Mouse (Mus musculus) MEL (cell line): ENCODE data around the gene Ddx55. TPM values are rescaled to one million over a fixed set of nuclear protein-coding genes. Genes with fewer than 3 reads are reported as not detected.

ENCODE experiments used
- DNase-seq: peaks from one replicate; pipeline ENCODE4 v3.0.0; 2011; ENCODE audit warnings: low read depth, low spot score
- H3K27ac ChIP-seq: 2 replicates; pipeline ENCODE4 v1.5.1; 2012; ENCODE audit warnings: low read depth, mild to moderate bottlenecking, control low read depth, low read length, moderate library complexity; ENCODE audit not compliant: control insufficient read depth
- H3K27me3 ChIP-seq, 2 experiments: fragments of 150-350 bp in 1 of 2; sonication (generic) in 1 of 2; 2 replicates each; pipeline ENCODE4 v1.6.1; 2012; ENCODE audit warnings: low read length in 2 of 2, mild to moderate bottlenecking in 2 of 2, improper control_type of control experiment in 1 of 2, moderate library complexity in 1 of 2; ENCODE audit not compliant: insufficient read depth in 2 of 2, control insufficient read depth in 1 of 2
- H3K36me3 ChIP-seq, 2 experiments: 2 replicates each; pipeline ENCODE4 v1.6.1; 2012 to 2014; ENCODE audit warnings: low read length in 2 of 2, improper control_type of control experiment in 1 of 2, inconsistent platforms in 1 of 2, mild to moderate bottlenecking in 1 of 2; ENCODE audit not compliant: insufficient read depth in 2 of 2, control insufficient read depth in 1 of 2
- H3K4me1 ChIP-seq, 2 experiments: fragments of 150-350 bp in 1 of 2; sonication (generic) in 1 of 2; 2 replicates each; pipeline ENCODE4 v1.6.1; 2012; ENCODE audit warnings: low read length in 2 of 2, improper control_type of control experiment in 1 of 2, mild to moderate bottlenecking in 1 of 2; ENCODE audit not compliant: insufficient read depth in 2 of 2, control insufficient read depth in 1 of 2
- H3K4me3 ChIP-seq, 2 experiments: fragments of 150-350 bp in 1 of 2; sonication (generic) in 1 of 2; 2 replicates each; pipeline ENCODE4 v1.5.1; 2012; ENCODE audit warnings: low read depth in 2 of 2, low read length in 2 of 2, mild to moderate bottlenecking in 2 of 2, moderate library complexity in 2 of 2, control low read depth in 1 of 2, improper control_type of control experiment in 1 of 2; ENCODE audit not compliant: control insufficient read depth in 1 of 2, insufficient read depth in 1 of 2
- H3K79me2 ChIP-seq: 2 replicates; pipeline ENCODE4 v1.6.1; 2012; ENCODE audit warnings: mild to moderate bottlenecking, low read length, moderate library complexity; ENCODE audit not compliant: control insufficient read depth, poor library complexity, insufficient read depth
- H3K9ac ChIP-seq: 2 replicates; pipeline ENCODE4 v1.6.1; 2012; ENCODE audit warnings: low read depth, mild to moderate bottlenecking, control low read depth, low read length, moderate library complexity; ENCODE audit not compliant: control insufficient read depth, poor library complexity, severe bottlenecking
- H3K9me3 ChIP-seq: fragments of 150-350 bp; sonication (generic); replicated peaks from 2 replicates; pipeline ENCODE4 v1.6.1; 2012; ENCODE audit warnings: mild to moderate bottlenecking, low read length, improper control_type of control experiment, moderate library complexity; ENCODE audit not compliant: insufficient read depth
- BHLHE40 ChIP-seq: IDR thresholded peaks from 2 replicates; pipeline ENCODE4 v1.6.1; 2012; ENCODE audit warnings: low read depth, mild to moderate bottlenecking, inconsistent platforms, low read length, improper control_type of control experiment, borderline replicate concordance
- CHD1 ChIP-seq: IDR thresholded peaks from 2 replicates; pipeline ENCODE4 v1.6.1; 2012; ENCODE audit warnings: low read depth, mild to moderate bottlenecking, inconsistent platforms, low read length, improper control_type of control experiment
- CHD2 ChIP-seq: IDR thresholded peaks from 2 replicates; pipeline ENCODE4 v1.6.1; 2011; ENCODE audit warnings: low read length, improper control_type of control experiment
- CTCF ChIP-seq, 3 experiments: IDR thresholded peaks in 2 of 3; conservative IDR thresholded peaks in 1 of 3; 2 replicates each; pipeline ENCODE4 v1.5.1; 2011 to 2012; ENCODE audit warnings: low read length in 3 of 3, low read depth in 2 of 3, mild to moderate bottlenecking in 2 of 3, improper control_type of control experiment in 1 of 3, inconsistent platforms in 1 of 3, mixed read lengths in 1 of 3, moderate library complexity in 1 of 3; ENCODE audit not compliant: control insufficient read depth in 1 of 3, insufficient read depth in 1 of 3, poor library complexity in 1 of 3, severe bottlenecking in 1 of 3
- E2F4 ChIP-seq: IDR thresholded peaks from 2 replicates; pipeline ENCODE4 v1.6.1; 2011; ENCODE audit warnings: low read depth, low read length, improper control_type of control experiment, borderline replicate concordance
- ELF1 ChIP-seq: IDR thresholded peaks from 2 replicates; pipeline ENCODE4 v1.6.1; 2014; ENCODE audit warnings: low read depth, mild to moderate bottlenecking, inconsistent platforms, low read length, improper control_type of control experiment, moderate library complexity
- EP300 ChIP-seq, 2 experiments: IDR thresholded peaks; 2 replicates each; pipeline ENCODE4 v1.6.1; 2011; ENCODE audit warnings: improper control_type of control experiment in 2 of 2, low read length in 2 of 2, low read depth in 1 of 2, mild to moderate bottlenecking in 1 of 2
- ETS1 ChIP-seq: IDR thresholded peaks from 2 replicates; pipeline ENCODE4 v1.6.1; 2012; ENCODE audit warnings: low read depth, mild to moderate bottlenecking, inconsistent platforms, low read length, improper control_type of control experiment, moderate library complexity
- GABPA ChIP-seq: IDR thresholded peaks from 2 replicates; pipeline ENCODE4 v1.6.1; 2012; ENCODE audit warnings: low read depth, mild to moderate bottlenecking, inconsistent platforms, low read length, improper control_type of control experiment, moderate library complexity
- GATA1 ChIP-seq: IDR thresholded peaks from 2 replicates; pipeline ENCODE4 v1.6.1; 2011; ENCODE audit warnings: low read depth, low read length, improper control_type of control experiment
- HCFC1 ChIP-seq: IDR thresholded peaks from 2 replicates; pipeline ENCODE4 v1.6.1; 2012; ENCODE audit warnings: low read depth, mild to moderate bottlenecking, inconsistent platforms, low read length, improper control_type of control experiment, moderate library complexity
- JUND ChIP-seq: IDR thresholded peaks from 2 replicates; pipeline ENCODE4 v1.6.1; 2011; ENCODE audit warnings: low read depth, mild to moderate bottlenecking, improper control_type of control experiment, low read length
- KAT2A ChIP-seq: conservative IDR thresholded peaks from 2 replicates; pipeline ENCODE4 v1.6.1; 2012; ENCODE audit warnings: low read depth, low read length, improper control_type of control experiment, inconsistent platforms
- MAFK ChIP-seq: IDR thresholded peaks from 2 replicates; pipeline ENCODE4 v1.6.1; 2011; ENCODE audit warnings: low read depth, mild to moderate bottlenecking, low read length, improper control_type of control experiment, borderline replicate concordance
- MAX ChIP-seq: IDR thresholded peaks from 2 replicates; pipeline ENCODE4 v1.6.1; 2011; ENCODE audit warnings: low read length, improper control_type of control experiment
- MAZ ChIP-seq: IDR thresholded peaks from 2 replicates; pipeline ENCODE4 v1.6.1; 2012; ENCODE audit warnings: low read depth, mild to moderate bottlenecking, inconsistent platforms, low read length, improper control_type of control experiment
- MEF2A ChIP-seq: IDR thresholded peaks from 2 replicates; pipeline ENCODE4 v1.6.1; 2014; ENCODE audit warnings: low read depth, mild to moderate bottlenecking, inconsistent platforms, low read length, improper control_type of control experiment; ENCODE audit not compliant: poor library complexity, insufficient replicate concordance, severe bottlenecking; ENCODE audit errors: extremely low read depth
- MXI1 ChIP-seq: IDR thresholded peaks from 2 replicates; pipeline ENCODE4 v1.6.1; 2011; ENCODE audit warnings: mild to moderate bottlenecking, low read depth, low read length, improper control_type of control experiment
- MYB ChIP-seq: IDR thresholded peaks from 2 replicates; pipeline ENCODE4 v1.6.1; 2011; ENCODE audit warnings: mild to moderate bottlenecking, low read depth, low read length, improper control_type of control experiment
- NELFE ChIP-seq: IDR thresholded peaks from 2 replicates; pipeline ENCODE4 v1.6.1; 2011; ENCODE audit warnings: low read depth, low read length, improper control_type of control experiment
- NRF1 ChIP-seq: IDR thresholded peaks from 2 replicates; pipeline ENCODE4 v1.6.1; 2014; ENCODE audit warnings: low read depth, mild to moderate bottlenecking, inconsistent platforms, low read length, improper control_type of control experiment, moderate library complexity; ENCODE audit not compliant: poor library complexity, insufficient read depth, severe bottlenecking
- POLR2A ChIP-seq, 2 experiments: IDR thresholded peaks; 2 replicates each; pipeline ENCODE4 v1.6.1; 2011 to 2012; ENCODE audit warnings: low read length in 2 of 2, mild to moderate bottlenecking in 2 of 2, control low read depth in 1 of 2, improper control_type of control experiment in 1 of 2, low read depth in 1 of 2, moderate library complexity in 1 of 2; ENCODE audit not compliant: control insufficient read depth in 1 of 2, insufficient read depth in 1 of 2, poor library complexity in 1 of 2
- POLR2AphosphoS2 ChIP-seq: IDR thresholded peaks from 2 replicates; pipeline ENCODE4 v1.6.1; 2011; ENCODE audit warnings: low read length, improper control_type of control experiment
- RAD21 ChIP-seq: IDR thresholded peaks from 2 replicates; pipeline ENCODE4 v1.6.1; 2011; ENCODE audit warnings: mild to moderate bottlenecking, low read depth, low read length, improper control_type of control experiment
- SIN3A ChIP-seq: IDR thresholded peaks from 2 replicates; pipeline ENCODE4 v1.6.1; 2012; ENCODE audit warnings: low read length, improper control_type of control experiment, inconsistent platforms
- SMC3 ChIP-seq: IDR thresholded peaks from 2 replicates; pipeline ENCODE4 v1.6.1; 2011; ENCODE audit warnings: low read depth, low read length, improper control_type of control experiment
- TAL1 ChIP-seq: IDR thresholded peaks from 2 replicates; pipeline ENCODE4 v1.6.1; 2012; ENCODE audit warnings: mild to moderate bottlenecking, inconsistent platforms, low read length, moderate library complexity, mixed read lengths
- TBP ChIP-seq: IDR thresholded peaks from 2 replicates; pipeline ENCODE4 v1.8.0; 2011; ENCODE audit warnings: low read depth, low read length, improper control_type of control experiment
- TCF12 ChIP-seq: IDR thresholded peaks from 2 replicates; pipeline ENCODE4 v1.6.1; 2014; ENCODE audit warnings: low read depth, mild to moderate bottlenecking, inconsistent platforms, low read length, improper control_type of control experiment, moderate library complexity
- UBTF ChIP-seq: IDR thresholded peaks from 2 replicates; pipeline ENCODE4 v1.6.1; 2012; ENCODE audit warnings: low read depth, mild to moderate bottlenecking, inconsistent platforms, low read length, improper control_type of control experiment, moderate library complexity, borderline replicate concordance; ENCODE audit not compliant: insufficient read depth
- USF1 ChIP-seq: IDR thresholded peaks from 2 replicates; pipeline ENCODE4 v1.6.1; 2014; ENCODE audit warnings: low read depth, mild to moderate bottlenecking, inconsistent platforms, low read length, improper control_type of control experiment, moderate library complexity
- USF2 ChIP-seq, 2 experiments: IDR thresholded peaks; 2 replicates each; pipeline ENCODE4 v1.6.1; 2011 to 2012; ENCODE audit warnings: improper control_type of control experiment in 2 of 2, low read length in 2 of 2, borderline replicate concordance in 1 of 2, inconsistent platforms in 1 of 2, low read depth in 1 of 2, mild to moderate bottlenecking in 1 of 2; ENCODE audit not compliant: insufficient read depth in 1 of 2
- ZC3H11A ChIP-seq: IDR thresholded peaks from 2 replicates; pipeline ENCODE4 v1.6.1; 2012; ENCODE audit warnings: low read depth, mild to moderate bottlenecking, inconsistent platforms, low read length, improper control_type of control experiment
- ZKSCAN1 ChIP-seq: IDR thresholded peaks from 2 replicates; pipeline ENCODE4 v1.6.1; 2012; ENCODE audit warnings: low read depth, mild to moderate bottlenecking, inconsistent platforms, low read length, improper control_type of control experiment, moderate library complexity
- ZMIZ1 ChIP-seq: IDR thresholded peaks from 2 replicates; pipeline ENCODE4 v1.6.1; 2012; ENCODE audit warnings: low read depth, mild to moderate bottlenecking, inconsistent platforms, low read length, improper control_type of control experiment, moderate library complexity
- ZNF384 ChIP-seq: IDR thresholded peaks from 2 replicates; pipeline ENCODE4 v1.6.1; 2012; ENCODE audit warnings: low read depth, mild to moderate bottlenecking, inconsistent platforms, low read length, improper control_type of control experiment
- polyA plus RNA-seq, 2 experiments: library from polyadenylated mRNA; stranded (reverse) in 1 of 2; unstranded in 1 of 2; fragments of >175 nt in 1 of 2; fragments of >200 nt in 1 of 2; gene quantifications; 2 replicates each; pipeline versions ENCODE4 v1.2.1 to v1.2.4; 2012; ENCODE audit warnings: low replicate concordance in 2 of 2, low read depth in 1 of 2; ENCODE audit not compliant: insufficient read length in 2 of 2, insufficient read depth in 1 of 2, missing spikeins in 1 of 2
- total RNA-seq: library from RNA; depleted of rRNA; stranded (reverse); fragments of 300-350 nt; gene quantifications from 2 replicates; pipeline ENCODE4 v1.2.3, GENCODE M21; 2012

Ddx55 gene
- total and polyA plus RNA-seq, 3 experiments = 33.8 to 43.2 TPM; not detected in 1

DNA sequence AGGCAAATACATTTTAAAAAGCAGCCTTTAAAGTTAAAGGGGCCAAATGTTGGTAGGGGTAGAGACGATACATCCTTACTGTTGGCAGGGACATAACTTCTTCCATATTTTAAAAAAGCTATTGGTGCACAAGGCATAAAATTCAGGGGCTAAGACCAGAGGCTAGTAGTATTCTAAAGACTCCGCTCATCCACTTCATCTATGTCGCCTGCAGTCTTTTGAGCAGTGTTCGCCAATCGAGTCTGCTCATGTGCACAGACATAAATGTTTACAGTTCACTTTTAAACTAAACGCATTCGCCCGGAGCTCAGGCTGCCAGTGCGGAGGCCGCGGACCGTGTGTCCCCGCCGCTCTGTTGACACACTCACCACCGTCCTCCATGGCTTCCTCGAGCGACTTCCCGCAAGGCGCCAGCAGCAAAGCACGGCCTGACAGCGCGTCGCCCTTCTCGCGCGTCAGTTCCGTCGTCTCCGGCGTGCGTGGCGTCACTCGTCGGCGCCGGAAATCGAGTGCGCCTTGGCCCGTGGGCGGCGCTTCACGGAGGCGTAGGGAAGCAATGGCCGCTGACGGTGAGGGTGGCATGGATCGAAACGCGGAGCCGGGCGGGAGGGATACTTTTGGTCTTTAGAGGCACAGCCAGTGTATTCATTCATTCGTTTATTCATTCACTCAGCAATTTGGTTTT is 26.1 kb downstream of the Ddx55 start, which contains the start of the genes Eif2b1 and Gtf2h3:
Eif2b1 (minus strand) TSS at position 499 of the 685 bp plus-strand sequence.
Gtf2h3 (plus strand) TSS at position 508 of the 685 bp plus-strand sequence.
- Histone ChIP-seq H3K79me2 (peaks cover 32% of the 10 kb centered on the region), H3K4me3 (peak within 1 kb of the TSS; percentile 76 to 88), H3K9ac (peak within 1 kb of the TSS; percentile 85), H3K4me1 (peaks cover 0 to 8% of the 10 kb centered on the region in 2 experiments; a peak in 1 of 4 replicates), H3K36me3 (peaks cover 3 to 9% of the 10 kb centered on the region in 2 experiments; a peak in 3 of 4 replicates), H3K27ac (peak within 1 kb of the TSS; percentile 39), H3K27me3 (no peaks in the 10 kb centered on the region), H3K9me3 (no peaks in the 10 kb centered on the region)
- DNase-seq = peak; percentile 96
- TF ChIP-seq MYB (peak; percentile 40; the same call in 1 of the 2 replicates), CTCF (IDR thresholded peaks at IDR 0.05 in 2 of 3, conservative IDR thresholded peaks at IDR 0.05 in 1 of 3; ENCODE audit: control insufficient read depth in 1 of 3, insufficient read depth in 1 of 3, low read depth in 2 of 3, low read length in 3 of 3, poor library complexity in 1 of 3, severe bottlenecking in 1 of 3) (no peak), NRF1 (peak; percentile 49), ETS1 (peak; percentile 60; the same call in 1 of the 2 replicates), EP300 (IDR thresholded peaks at IDR 0.05; ENCODE audit: low read depth in 1 of 2, low read length in 2 of 2) (peak in 1 of 2 experiments; percentile 37; a peak in 1 of 4 replicates), GATA1 (no peak), E2F4 (no peak), ZKSCAN1 (no peak), MEF2A (0 out of 2 replicates have a peak, but pooled peaks have one; percentile 61), MXI1 (peak; percentile 99), SIN3A (peak; percentile 100), ELF1 (peak; percentile 98), POLR2A (IDR thresholded peaks at IDR 0.05; ENCODE audit: control insufficient read depth in 1 of 2, insufficient read depth in 1 of 2, low read depth in 1 of 2, low read length in 2 of 2, poor library complexity in 1 of 2) (peak; percentile 87 to 99), CHD2 (no peak), USF2 (IDR thresholded peaks at IDR 0.05; ENCODE audit: borderline replicate concordance in 1 of 2, insufficient read depth in 1 of 2, low read depth in 1 of 2, low read length in 2 of 2) (no peak), ZC3H11A (peak; percentile 64), MAFK (no peak), MAZ (peak; percentile 87), BHLHE40 (peak; percentile 49; the same call in 1 of the 2 replicates), RAD21 (no peak), HCFC1 (peak; percentile 98), USF1 (peak; percentile 43; the same call in 1 of the 2 replicates), ZMIZ1 (peak; percentile 94), NELFE (peak; percentile 98), GABPA (no peak), TBP (peak; percentile 80), TAL1 (no peak), ZNF384 (no peak), JUND (no peak), UBTF (no peak), KAT2A (peak; percentile 95), POLR2AphosphoS2 (peak; percentile 94), MAX (peak; percentile 94), SMC3 (no peak; the same call in 1 of the 2 replicates), CHD1 (peak; percentile 67), TCF12 (peak; percentile 87)
